Mouse (Mus musculus): ENCODE measurements around the gene Ptpn9. TPM values are rescaled to one million over a fixed set of nuclear protein-coding genes. Genes with fewer than 3 reads are reported as not detected.
A peak's percentile ranks its signal among the peaks of the same experiment; 100 is the strongest.
"Not testable (repeated sequence)": the region's sequence is repeated elsewhere in the genome, so short reads cannot be mapped to it uniquely, and the experiment has no call there.

Gene Ptpn9
- total RNA-seq (2015): 10.6 and 14.5 TPM in 2 replicates
- total RNA-seq (2017): 9.1 and 10.7 TPM in 2 replicates

- peak; percentile 87 for ATAC-seq (replicated peaks; ENCODE audit: poor library complexity)
Observed at GRCm38 (mm10) chr9:56994286-56995197, at the start of gene Ptpn9. Gene Ptpn9, plus strand, starts transcription at chr9:56994923.

DNA sequence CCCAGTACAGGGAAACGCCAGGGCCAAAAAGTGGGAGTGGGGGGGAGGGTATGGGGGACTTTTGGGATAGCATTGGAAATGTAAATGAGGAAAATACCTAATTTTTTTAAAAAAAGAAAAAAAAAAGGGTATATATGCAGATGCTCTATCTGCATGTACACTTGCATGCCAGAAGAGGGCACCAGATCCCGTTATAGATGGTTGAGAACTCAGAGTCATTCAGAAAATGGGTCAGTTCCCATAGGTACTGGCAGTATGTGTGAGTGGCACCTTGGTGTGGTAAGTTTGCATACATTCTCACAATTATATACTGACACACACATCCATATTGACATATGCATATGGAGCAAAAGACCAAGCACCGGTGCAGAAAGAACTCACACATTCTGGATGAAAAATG lies 47.2 kb upstream of the Ptpn9 start:
- not testable (repeated sequence) for ATAC-seq (replicated peaks; ENCODE audit: poor library complexity)

DNA sequence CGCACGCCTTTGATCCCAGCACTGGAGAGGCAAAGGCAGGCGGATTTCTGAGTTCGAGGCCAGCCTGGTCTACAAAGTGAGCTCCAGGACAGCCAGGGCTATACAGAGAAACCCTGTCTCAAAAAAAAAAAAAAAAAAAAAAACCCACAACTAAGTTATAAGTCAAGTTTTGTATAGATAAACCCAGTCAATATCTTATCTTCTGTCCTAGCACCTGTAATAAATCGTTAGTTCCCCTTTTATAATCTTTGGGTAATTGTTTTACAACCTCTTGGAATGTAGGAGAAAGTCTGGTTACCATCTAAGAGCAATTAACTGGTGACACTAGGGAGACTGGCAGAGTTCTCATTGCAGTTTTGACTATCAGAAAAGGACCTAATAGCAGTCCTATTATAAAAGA lies 46.0 kb upstream of the Ptpn9 start:
- not testable (repeated sequence) for ATAC-seq (replicated peaks; ENCODE audit: poor library complexity)

DNA sequence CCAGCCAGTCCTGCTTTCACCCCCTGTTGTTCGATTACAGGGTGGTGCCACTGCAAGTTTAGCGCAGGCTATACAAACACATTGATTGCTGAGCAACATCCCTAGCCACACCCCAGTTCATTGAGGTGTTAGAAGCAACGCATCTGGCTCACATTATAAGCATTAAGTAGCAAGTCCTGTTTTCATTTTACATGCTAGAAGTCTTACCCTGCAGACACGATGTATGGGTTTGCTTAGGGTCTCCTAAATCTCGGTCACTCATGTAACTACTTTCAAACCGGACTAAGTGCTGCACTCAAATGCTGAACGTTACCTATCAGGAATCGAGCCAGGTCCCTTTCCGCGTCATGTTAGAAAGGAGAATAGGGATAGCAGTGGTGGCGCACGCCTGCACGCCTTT lies 45.0 kb upstream of the Ptpn9 start:
- 0 out of 2 replicates have a peak, but pooled peaks have one; percentile 9 for ATAC-seq (replicated peaks; ENCODE audit: poor library complexity)

DNA sequence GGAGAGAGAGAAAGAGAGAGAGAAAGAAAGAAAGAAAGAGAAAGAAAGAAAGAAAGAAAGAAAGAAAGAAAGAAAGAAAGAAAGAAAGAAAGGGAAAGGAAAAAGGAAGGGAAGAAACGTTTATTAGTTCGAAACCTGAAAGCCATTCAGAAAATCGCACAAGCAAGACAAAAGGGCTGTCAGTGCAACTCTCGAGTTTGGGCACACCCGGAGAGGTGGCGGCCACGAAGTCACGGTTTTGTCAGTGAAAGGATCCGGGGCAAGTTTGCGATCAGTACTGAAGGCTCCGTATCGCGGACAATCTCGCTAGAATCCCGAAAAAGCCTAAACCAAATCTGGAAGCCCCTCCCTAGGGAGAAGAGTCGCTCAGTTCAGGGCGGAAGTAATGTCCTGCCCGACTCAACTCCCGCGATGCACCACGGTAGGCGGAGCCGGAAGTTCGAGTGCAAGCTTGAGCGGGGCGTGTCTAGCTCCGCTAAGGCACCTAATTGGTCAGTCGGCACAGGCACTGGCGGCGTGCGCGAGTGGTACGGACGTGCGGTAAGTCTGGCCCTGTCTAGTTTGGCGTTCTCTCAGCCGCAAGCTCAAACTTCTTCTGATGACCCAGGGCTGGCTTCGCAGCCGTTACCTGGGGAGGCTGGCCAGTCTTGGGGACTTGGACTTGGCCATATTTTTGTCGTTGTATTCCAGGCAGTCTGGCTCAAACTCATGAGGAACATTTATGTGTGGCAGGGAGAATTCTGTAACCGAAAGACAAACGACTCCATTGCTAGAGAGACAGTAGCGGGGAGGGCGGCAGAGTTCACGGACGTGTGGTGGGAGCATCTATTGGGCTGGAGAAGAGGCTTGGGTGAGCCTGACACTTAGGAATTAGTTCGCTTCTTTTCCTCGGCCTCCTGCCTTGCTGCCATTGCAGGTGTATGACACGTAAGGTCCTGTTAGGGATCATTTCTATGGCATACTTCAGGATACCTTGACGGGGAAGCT lies 44.0 kb upstream of the Ptpn9 start, which contains the start of gene Snupn:
Snupn (plus strand) TSS at position 465 of the 987 bp plus-strand sequence.
- peak; percentile 99 for ATAC-seq (replicated peaks; ENCODE audit: poor library complexity)

- no peak for ATAC-seq (replicated peaks; ENCODE audit: poor library complexity)
Observed at GRCm38 (mm10) chr9:56953562-56953961, 41.2 kb upstream of the Ptpn9 start.

DNA sequence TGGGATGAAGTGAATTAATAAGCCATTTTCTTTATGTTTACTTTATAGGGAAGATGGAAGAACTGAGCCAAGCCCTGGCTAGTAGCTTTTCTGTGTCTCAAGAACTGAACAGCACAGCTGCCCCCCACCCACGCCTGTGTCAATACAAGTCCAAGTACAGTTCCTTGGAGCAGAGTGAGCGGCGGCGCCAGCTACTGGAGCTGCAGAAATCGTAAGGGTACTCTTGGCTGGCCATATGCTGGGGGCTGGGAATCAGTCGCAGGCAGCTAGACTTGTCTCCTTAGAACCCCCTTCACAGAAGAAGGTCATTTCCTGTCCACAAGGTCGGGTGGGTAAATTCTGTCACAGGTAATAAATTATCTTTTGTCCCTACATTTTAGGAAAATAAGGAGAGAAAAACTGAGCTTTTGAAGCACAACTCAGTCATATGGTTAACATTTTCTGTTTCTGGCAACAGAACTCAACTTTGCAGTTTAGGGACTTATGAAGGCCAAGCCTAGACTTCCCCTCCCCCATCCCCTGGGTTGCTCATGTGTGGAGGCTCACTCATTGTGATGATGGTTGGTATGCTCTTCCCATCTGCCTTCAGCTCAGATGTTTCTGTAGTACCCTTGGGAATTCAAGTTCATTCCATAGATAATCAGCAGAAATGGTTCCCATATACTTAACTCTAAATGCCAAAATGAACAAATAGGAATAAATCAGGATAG lies 37.6 kb upstream of the Ptpn9 start:
- ATAC-seq (replicated peaks; ENCODE audit: poor library complexity): no peak

GRCm38 (mm10) chr9:56958689-56959088 lies 36.0 kb upstream of the Ptpn9 start:
- ATAC-seq (replicated peaks; ENCODE audit: poor library complexity): no peak

DNA sequence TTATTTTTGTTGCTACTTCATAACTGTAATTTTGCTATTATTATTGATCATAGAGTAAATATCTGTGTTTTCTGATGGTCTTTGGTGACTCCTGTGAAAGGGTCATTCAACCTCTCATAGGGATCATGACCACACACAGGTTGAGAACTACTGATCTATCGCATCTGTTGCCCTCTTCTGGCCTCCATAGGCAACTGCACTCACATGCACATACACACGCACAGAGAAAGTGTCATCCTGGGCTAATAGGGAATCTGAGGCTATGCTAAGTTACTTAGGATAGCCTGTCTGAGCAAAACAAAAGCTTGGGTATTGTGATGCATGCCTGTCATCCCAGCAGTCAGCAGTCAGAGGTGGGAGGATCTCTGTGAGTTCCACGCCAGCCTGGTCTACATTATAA lies 33.1 kb upstream of the Ptpn9 start:
- ATAC-seq (replicated peaks; ENCODE audit: poor library complexity): no peak

DNA sequence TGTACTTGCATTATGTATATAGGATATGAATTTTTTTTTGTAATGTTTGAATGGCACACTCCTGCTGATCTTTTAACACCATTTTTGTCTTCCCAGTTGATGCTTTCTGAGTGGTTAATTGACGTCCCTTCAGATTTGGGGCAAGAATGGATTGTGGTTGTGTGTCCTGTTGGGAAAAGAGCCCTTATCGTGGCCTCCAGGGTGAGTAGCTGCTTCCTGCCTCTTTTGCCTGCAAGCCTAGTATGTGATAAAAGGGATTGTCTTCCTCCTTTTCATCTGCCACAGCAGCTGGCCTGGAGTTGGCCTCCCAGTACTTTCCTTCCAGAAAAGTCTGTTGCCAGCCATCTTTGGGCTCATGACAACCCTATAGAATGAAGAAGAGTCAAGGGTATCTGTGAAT lies 24.6 kb upstream of the Ptpn9 start:
- no peak for ATAC-seq (replicated peaks; ENCODE audit: poor library complexity)

DNA sequence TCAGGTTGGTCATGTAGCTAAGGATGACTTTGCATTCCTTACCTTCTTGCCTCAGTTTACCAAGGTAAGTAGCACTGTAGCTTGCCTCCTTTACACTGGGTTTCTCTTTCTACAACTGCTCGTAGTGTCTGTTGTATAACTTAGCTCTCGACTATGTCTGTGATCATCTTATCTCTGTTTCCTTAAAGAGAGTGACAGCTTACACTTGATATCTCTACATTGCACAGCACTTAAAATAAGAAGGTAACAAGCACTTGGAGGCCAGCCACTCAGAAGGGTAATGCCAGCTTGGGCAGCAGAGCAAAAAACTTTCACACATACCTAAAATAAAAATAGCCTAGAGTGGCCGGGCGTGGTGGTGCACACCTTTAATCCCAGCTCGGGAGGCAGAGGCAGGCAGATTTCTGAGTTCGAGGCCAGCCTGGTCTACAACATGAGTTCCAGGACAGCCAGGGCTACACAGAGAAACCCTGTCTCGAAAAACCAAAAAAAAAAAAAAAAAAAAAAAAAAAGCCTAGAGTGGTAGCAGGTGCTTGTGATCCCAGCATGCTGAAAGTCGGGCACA lies 20.7 kb upstream of the Ptpn9 start:
- ATAC-seq (replicated peaks; ENCODE audit: poor library complexity): 0 out of 2 replicates have a peak, but pooled peaks have one; percentile 31

- no peak for ATAC-seq (replicated peaks; ENCODE audit: poor library complexity)
Observed at GRCm38 (mm10) chr9:56975199-56975598, 19.5 kb upstream of the Ptpn9 start.

- no peak for ATAC-seq (replicated peaks; ENCODE audit: poor library complexity)
Observed at GRCm38 (mm10) chr9:56980186-56980585, 14.5 kb upstream of the Ptpn9 start.

- no peak for ATAC-seq (replicated peaks; ENCODE audit: poor library complexity)
Observed at GRCm38 (mm10) chr9:56981502-56981901, 13.2 kb upstream of the Ptpn9 start.

GRCm38 (mm10) chr9:56995198-56996027 lies 690 bp downstream of the Ptpn9 start:
- peak; percentile 50 for ATAC-seq (replicated peaks; ENCODE audit: poor library complexity)

GRCm38 (mm10) chr9:56996028-56996346 lies 1.3 kb downstream of the Ptpn9 start:
- no peak for ATAC-seq (replicated peaks; ENCODE audit: poor library complexity)

DNA sequence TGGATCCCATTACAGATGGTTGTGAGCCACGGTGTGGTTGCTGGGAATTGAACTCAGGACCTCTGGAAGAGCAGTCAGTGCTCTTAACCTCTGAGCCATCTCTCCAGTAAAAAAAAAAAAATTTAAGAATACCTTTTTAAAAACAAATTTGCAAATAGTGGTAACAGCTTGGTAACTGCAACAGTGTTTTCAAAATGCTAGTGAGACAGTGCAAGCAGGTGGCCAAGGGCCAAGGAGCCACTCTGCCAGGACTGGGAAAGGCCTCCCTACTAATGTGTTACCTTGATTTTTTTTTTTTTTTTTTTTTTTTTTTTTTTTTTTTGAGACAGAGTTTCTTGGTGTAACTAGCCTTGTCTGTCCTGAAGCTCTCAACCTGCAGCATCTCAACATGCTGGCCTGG lies 2.5 kb downstream of the Ptpn9 start:
- not testable (repeated sequence) for ATAC-seq (replicated peaks; ENCODE audit: poor library complexity)

GRCm38 (mm10) chr9:57003011-57003410 lies 8.3 kb downstream of the Ptpn9 start:
- no peak for ATAC-seq (replicated peaks; ENCODE audit: poor library complexity)

DNA sequence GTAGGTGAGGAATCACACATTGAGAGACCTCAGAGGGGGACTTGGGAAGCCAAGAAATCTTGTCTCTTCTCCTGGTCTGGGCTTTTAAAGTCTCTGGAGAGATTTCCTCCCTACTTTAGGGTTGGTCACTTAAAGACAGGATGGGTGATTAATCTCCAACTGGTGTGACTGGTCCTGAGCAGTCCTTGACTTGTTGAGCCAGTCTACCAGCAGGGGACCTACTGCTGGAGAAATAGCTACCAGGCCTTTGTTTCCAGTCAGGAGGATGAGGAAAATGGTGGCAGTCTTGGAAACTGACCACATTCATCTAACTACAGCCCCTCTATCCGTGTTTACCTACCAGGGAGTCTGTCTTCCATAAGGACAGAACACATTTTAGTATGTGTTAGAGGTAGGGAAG lies 17.7 kb downstream of the Ptpn9 start:
- ATAC-seq (replicated peaks; ENCODE audit: poor library complexity): no peak

DNA sequence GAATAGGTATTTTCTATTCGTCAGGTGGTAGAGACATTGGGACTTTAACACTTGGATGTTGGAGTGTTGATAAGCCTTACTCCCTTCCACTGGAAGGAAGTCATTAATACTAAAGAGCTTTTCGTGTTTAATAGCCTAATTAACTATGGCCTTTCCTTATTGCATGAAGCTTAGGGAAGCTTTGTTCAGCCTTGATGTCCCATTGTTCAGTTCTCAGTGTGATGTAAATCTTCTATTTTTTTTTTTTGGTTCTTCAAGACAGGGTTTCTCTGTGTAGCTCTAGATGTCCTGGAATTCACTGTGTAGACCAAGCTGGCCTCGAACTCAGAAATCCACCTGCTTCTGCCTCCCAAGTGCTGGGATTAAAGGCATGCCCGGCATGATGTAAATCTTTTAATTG lies 18.2 kb downstream of the Ptpn9 start:
- ATAC-seq (replicated peaks; ENCODE audit: poor library complexity): no peak

Measured in megakaryocyte progenitor cell, adult 5-6 weeks (primary cell).